Mouse (Mus musculus): Measurements from ENCODE around the gene Thra. TPM values are rescaled to one million over a fixed set of nuclear protein-coding genes. Genes with fewer than 3 reads are reported as not detected.

The Thra gene
- 1,068 and 1,110 TPM in 2 replicates for polyA plus RNA-seq (2012; rRNA removed)

GRCm38 (mm10) chr11:98740393-98741050 is at the start of gene Thra:
TSS of gene Thra (plus strand) at chr11:98740638.

DNA sequence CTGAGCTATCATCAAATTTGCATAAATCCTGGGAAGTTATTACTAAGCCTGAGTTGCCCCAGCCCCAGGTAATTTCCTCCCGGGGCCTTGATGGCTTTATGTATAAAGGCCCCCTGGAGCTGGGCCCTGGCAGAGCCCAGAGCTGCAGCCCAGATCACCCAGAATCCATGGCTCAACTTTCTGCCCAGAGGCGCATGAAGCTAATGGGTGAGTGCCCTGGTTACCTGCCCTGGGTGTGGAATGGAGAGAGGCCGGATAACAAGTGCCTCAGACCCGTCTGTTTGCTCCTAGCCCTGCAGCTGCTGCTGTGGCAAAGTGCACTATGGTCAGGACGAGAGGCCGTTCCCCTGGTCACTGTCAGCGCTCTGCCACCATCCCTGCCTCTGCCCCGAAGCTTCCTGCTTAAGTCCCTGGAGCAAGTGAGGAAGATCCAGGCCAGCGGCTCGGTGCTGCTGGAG is 39.2 kb upstream of the Thra start, which contains the start of gene Csf3:
Gene Csf3 (plus strand): TSS at position 51 of the 458 bp plus-strand sequence.

DNA sequence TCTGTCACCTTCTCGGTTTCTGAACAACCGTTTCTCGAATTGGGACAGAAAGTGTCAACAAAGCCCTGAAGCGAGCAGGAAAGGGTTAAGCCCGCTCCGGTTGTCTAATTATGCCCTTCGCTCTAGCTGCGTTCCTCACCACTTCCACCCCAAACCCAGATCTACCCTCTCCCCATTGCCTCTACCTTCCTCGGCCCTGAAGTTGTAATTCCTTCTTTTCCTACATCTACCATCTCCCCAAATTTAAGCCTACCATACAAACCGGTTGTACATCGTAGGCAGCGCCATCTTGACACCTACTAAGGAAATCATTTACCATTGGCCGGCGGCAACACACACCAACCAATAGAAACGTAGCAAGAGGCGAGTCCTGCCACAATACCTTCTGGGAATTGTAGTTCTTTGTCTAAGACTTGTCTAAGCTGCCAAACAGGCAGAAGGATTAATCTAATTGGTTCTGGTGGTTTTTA is 11.3 kb upstream of the Thra start, which contains the start of gene Med24:
Gene Med24 (minus strand): TSS at position 317 of the 470 bp plus-strand sequence.

DNA sequence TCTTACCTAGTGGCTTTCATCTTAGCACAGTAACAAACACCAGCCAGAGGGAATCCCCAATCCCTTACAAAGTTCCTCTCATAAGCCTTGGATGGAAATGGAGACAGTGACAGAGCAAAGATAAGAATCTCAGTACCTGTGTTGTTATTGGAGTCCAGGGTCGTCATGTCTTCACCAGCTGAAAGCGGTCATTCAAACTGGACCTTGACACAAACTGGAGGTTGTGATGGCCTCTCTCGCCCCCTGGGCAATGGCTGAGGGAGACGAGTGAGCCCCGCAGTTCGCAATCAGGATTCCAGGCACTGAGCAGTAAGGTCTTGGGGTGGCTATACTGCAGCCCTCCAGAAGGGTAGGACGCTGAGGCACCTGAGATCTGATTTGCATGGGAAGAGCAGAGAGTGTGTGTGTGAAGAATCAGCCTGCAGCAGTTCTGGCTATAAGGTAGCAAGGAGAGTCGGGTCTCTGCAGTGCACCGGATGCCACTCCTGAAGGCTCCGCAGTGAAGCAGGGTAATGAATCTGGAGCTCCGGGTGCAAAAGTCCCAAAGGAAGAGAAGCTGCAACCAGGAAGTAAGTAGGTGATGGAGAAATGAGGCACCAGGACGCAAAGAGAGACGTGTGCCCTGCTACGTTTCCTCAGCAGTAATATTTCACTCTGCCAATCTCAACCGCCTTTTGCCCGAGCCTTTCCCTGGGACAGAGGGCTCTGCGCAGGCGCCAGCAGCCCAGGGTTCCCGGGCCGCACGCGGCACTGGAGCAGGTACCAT is 34.3 kb downstream of the Thra start, which contains the start of gene Nr1d1:
Gene Nr1d1 (minus strand): TSS at position 752 of the 766 bp plus-strand sequence.

GRCm38 (mm10) chr11:98795015-98795713 is 54.7 kb downstream of the Thra start, which contains the start of gene Msl1:
TSS of gene Msl1 (plus strand) at chr11:98795516.

GRCm38 (mm10) chr11:98804605-98805004 is 64.2 kb downstream of the Thra start, which contains the start of gene Casc3:
TSS of gene Casc3 (plus strand) at chr11:98804905.

Other genes starting within 250 kb of the Thra start
- 0.08 and 0.10 TPM in 2 replicates for gene Ikzf3, start 194.6 kb upstream of the Thra start, polyA plus RNA-seq (2012; rRNA removed)
- 0.11 and 0.23 TPM in 2 replicates for gene Zpbp2, start 189.5 kb upstream of the Thra start, polyA plus RNA-seq (2012; rRNA removed)
- gene Ormdl3, start 153.3 kb upstream of the Thra start, polyA plus RNA-seq (2012; rRNA removed): 105 and 111 TPM in 2 replicates
- gene Lrrc3c, start 142.3 kb upstream of the Thra start, polyA plus RNA-seq (2012; rRNA removed): not detected in 2 replicates
- gene Gm12355, start 115.0 kb upstream of the Thra start, polyA plus RNA-seq (2012; rRNA removed): 0.23 and 0.32 TPM in 2 replicates
- not detected in 2 replicates for gene Gsdma3, start 114.3 kb upstream of the Thra start, polyA plus RNA-seq (2012; rRNA removed)
- not detected in 2 replicates for gene Gsdma2, start 93.9 kb upstream of the Thra start, polyA plus RNA-seq (2012; rRNA removed)
- 0.01 TPM in 1 of 2 replicates, not detected in the other for gene Gsdma, start 76.3 kb upstream of the Thra start, polyA plus RNA-seq (2012; rRNA removed)
- gene Psmd3, start 58.1 kb upstream of the Thra start, polyA plus RNA-seq (2012; rRNA removed): 177 and 191 TPM in 2 replicates
- gene Csf3, start 39.4 kb upstream of the Thra start, polyA plus RNA-seq (2012; rRNA removed): not detected in 2 replicates
- 119 and 126 TPM in 2 replicates for gene Med24, start 11.2 kb upstream of the Thra start, polyA plus RNA-seq (2012; rRNA removed)
- gene Nr1d1, start 34.7 kb downstream of the Thra start, polyA plus RNA-seq (2012; rRNA removed): 4.5 and 5.2 TPM in 2 replicates
- 94.0 and 95.7 TPM in 2 replicates for gene Msl1, start 54.9 kb downstream of the Thra start, polyA plus RNA-seq (2012; rRNA removed)
- gene Casc3, start 64.3 kb downstream of the Thra start, polyA plus RNA-seq (2012; rRNA removed): 51.0 and 55.2 TPM in 2 replicates
- 50.2 and 56.1 TPM in 2 replicates for gene Rapgefl1, start 96.1 kb downstream of the Thra start, polyA plus RNA-seq (2012; rRNA removed)
- gene Wipf2, start 123.0 kb downstream of the Thra start, polyA plus RNA-seq (2012; rRNA removed): 9.4 and 10.4 TPM in 2 replicates
- gene Cdc6, start 167.2 kb downstream of the Thra start, polyA plus RNA-seq (2012; rRNA removed): 1.8 and 2.7 TPM in 2 replicates
- gene Rara, start 187.2 kb downstream of the Thra start, polyA plus RNA-seq (2012; rRNA removed): 7.2 and 8.4 TPM in 2 replicates
- gene Gjd3, start 242.4 kb downstream of the Thra start, polyA plus RNA-seq (2012; rRNA removed): 3.7 TPM in 2 replicates

Measured in central nervous system, embryonic 18 days (tissue).